Comparison of ENCODE assay signal across 8 mouse cellular contexts in genomic region chr11:68566447-68567059, GRCm38 (mm10). TPM values are rescaled to one million over a fixed set of nuclear protein-coding genes. Genes with fewer than 3 reads are reported as not detected.
A peak's percentile ranks its signal among the peaks of the same experiment; 100 is the strongest.
DNase-seq lines count a peak whose midpoint lies in the region; ATAC-seq and TF ChIP-seq lines count a peak whose summit lies in the region.

No protein-coding gene starts in this region.

- peak overlapping the region; percentile 6 for H3K9ac ChIP-seq in hindbrain, postnatal 0 days (replicated peaks; ENCODE audit: low read length)

- peak; percentile 87 for ATAC-seq in hindbrain, postnatal 0 days
- no peak for ATAC-seq in erythroblast, adult 5-6 weeks (replicated peaks; ENCODE audit: low FRiP score, poor library complexity, severe bottlenecking)

- 19% methylated on average over 17 of the region's 17 CpGs for WGBS in hindbrain, postnatal 0 days

- no peaks in the 10 kb centered on the region for H3K9me3 ChIP-seq in hindbrain, postnatal 0 days (ENCODE audit: low read length)

- H3K4me2 ChIP-seq in hindbrain, postnatal 0 days (ENCODE audit: low read depth, low read length): peak overlapping the region; percentile 57

- peak overlapping the region; percentile 51 for H3K4me3 ChIP-seq in gastrocnemius, adult 2 months
- peak overlapping the region; percentile 19 for H3K4me3 ChIP-seq in hindbrain, postnatal 0 days (ENCODE audit: low read length)

- DNase-seq in adrenal gland, postnatal 10 days: peak; percentile 81
- DNase-seq in cerebellum, postnatal 4 days (ENCODE audit: low spot score in 2 of 2): peak; percentile 72 to 86
- peak; percentile 71 for DNase-seq in gastrocnemius, adult 2 months
- DNase-seq in hindbrain, postnatal 0 days (ENCODE audit: low spot score): peak; percentile 95
- peak; percentile 86 to 87 for DNase-seq in left cerebral cortex, adult 18-20 months (ENCODE audit: low spot score in 2 of 2)
- peak; percentile 66 for DNase-seq in lung, postnatal 25 days (ENCODE audit: low spot score)
- peak; percentile 89 for DNase-seq in right cerebral cortex, adult 18-20 months

- TF ChIP-seq CTCF in gastrocnemius, adult 2 months (IDR thresholded peaks at IDR 0.05): peak; percentile 70
- TF ChIP-seq CTCF in hindbrain, postnatal 0 days (IDR thresholded peaks at IDR 0.05; ENCODE audit: low read depth): peak; percentile 90

- no peaks in the 10 kb centered on the region for H3K27me3 ChIP-seq in hindbrain, postnatal 0 days (ENCODE audit: insufficient read depth, low read length)

- intact Hi-C loops in gastrocnemius, adult 2 months (cut with DNase I): loop anchor here (5.0 to 10.0 kb wide), 3 partner anchors 141 to 308 kb away; partner anchors contain the start of gene Ndel1

- no peak overlapping the region for H3K27ac ChIP-seq in gastrocnemius, adult 2 months
- no peak overlapping the region for H3K27ac ChIP-seq in hindbrain, postnatal 0 days

- no peaks in the 10 kb centered on the region for H3K36me3 ChIP-seq in hindbrain, postnatal 0 days (ENCODE audit: insufficient read depth, low read length)

- no peaks in the 10 kb centered on the region for H3K4me1 ChIP-seq in hindbrain, postnatal 0 days (ENCODE audit: insufficient read depth, low read length)

RNA-seq across cellular contexts. Expression of gene Mfsd6l, which starts 10.6 kb away (rescaled TPM):
- total RNA-seq in adrenal gland, postnatal 10 days (2021): under 1 TPM in 1 of 2 experiments, not detected in 1; 0.27 TPM
- total RNA-seq in gastrocnemius, adult 2 months (2021): under 1 TPM in 1 of 2 experiments, not detected in 1; 0.11 TPM
- total RNA-seq in hindbrain, postnatal 0 days (2014; rRNA removed): 0.10 TPM in 1 of 2 replicates, not detected in the other
- 0.11 TPM in 2 replicates for polyA plus RNA-seq in hindbrain, postnatal 0 days (2015; fragmentation: Nextera tagmentation; extraction: Ambion mirVana)
- not detected for total RNA-seq in left cerebral cortex, adult 18-20 months (2021)
- total RNA-seq in erythroblast, adult 5-6 weeks (2015; ENCODE audit: low replicate concordance): not detected in 2 replicates
- total RNA-seq in erythroblast, adult 5-6 weeks (2017; ENCODE audit: low replicate concordance): not detected in 2 replicates

RNA-seq across cellular contexts. Expression of gene Ccdc42, which starts 20.3 kb away (rescaled TPM):
- under 1 TPM in 1 of 2 experiments, not detected in 1; 0.72 TPM for total RNA-seq in adrenal gland, postnatal 10 days (2021)
- not detected for total RNA-seq in gastrocnemius, adult 2 months (2021)
- 0.25 TPM in 1 of 2 replicates, not detected in the other for total RNA-seq in hindbrain, postnatal 0 days (2014; rRNA removed)
- polyA plus RNA-seq in hindbrain, postnatal 0 days (2015; fragmentation: Nextera tagmentation; extraction: Ambion mirVana): 0.28 and 0.44 TPM in 2 replicates
- 1 to 10 TPM in 1 of 2 experiments, under 1 TPM in 1; 0.60 to 1.8 TPM for total RNA-seq in left cerebral cortex, adult 18-20 months (2021)
- total RNA-seq in erythroblast, adult 5-6 weeks (2015; ENCODE audit: low replicate concordance): not detected in 2 replicates
- not detected in 2 replicates for total RNA-seq in erythroblast, adult 5-6 weeks (2017; ENCODE audit: low replicate concordance)
